Mouse (Mus musculus): ENCODE results near the gene Ogfod1. TPM values are rescaled to one million over a fixed set of nuclear protein-coding genes. Genes with fewer than 3 reads are reported as not detected.

The Ogfod1 gene
- 14.2 and 17.3 TPM in 2 replicates for polyA plus RNA-seq (2014; fragmentation: Nextera tagmentation; extraction: Ambion mirVana)

GRCm38 (mm10) chr8:94036944-94037524, at the start of gene Ogfod1, which contains the start of gene Nudt21:
Ogfod1 (plus strand) TSS chr8:94037198.
Nudt21 (minus strand) TSS chr8:94037031.
- Histone ChIP-seq H3K4me1 (ENCODE audit: insufficient read depth) (peaks cover 7% of the 10 kb centered on the region; the same call in 1 of the 2 replicates), H3K27ac (ENCODE audit: low read depth) (peak within 1 kb of the TSS; percentile 84), H3K4me2 (peak within 1 kb of the TSS; percentile 83), H3K36me3 (ENCODE audit: insufficient read depth) (no peaks in the 10 kb centered on the region), H3K27me3 (ENCODE audit: insufficient read depth, low read length) (no peaks in the 10 kb centered on the region), H3K9me3 (ENCODE audit: low read depth, low read length) (no peaks in the 10 kb centered on the region), H3K9ac (peak within 1 kb of the TSS; percentile 72), H3K4me3 (ENCODE audit: low read depth, low read length) (peak within 1 kb of the TSS; percentile 66)
- DNase-seq: peak; percentile 99
- peak; percentile 99 for ATAC-seq (ENCODE audit: insufficient read depth)
- TF ChIP-seq CTCF (IDR thresholded peaks at IDR 0.05; ENCODE audit: low read depth): no peak
- WGBS: under 1% methylated on average over 40 of the region's 41 CpGs

DNA sequence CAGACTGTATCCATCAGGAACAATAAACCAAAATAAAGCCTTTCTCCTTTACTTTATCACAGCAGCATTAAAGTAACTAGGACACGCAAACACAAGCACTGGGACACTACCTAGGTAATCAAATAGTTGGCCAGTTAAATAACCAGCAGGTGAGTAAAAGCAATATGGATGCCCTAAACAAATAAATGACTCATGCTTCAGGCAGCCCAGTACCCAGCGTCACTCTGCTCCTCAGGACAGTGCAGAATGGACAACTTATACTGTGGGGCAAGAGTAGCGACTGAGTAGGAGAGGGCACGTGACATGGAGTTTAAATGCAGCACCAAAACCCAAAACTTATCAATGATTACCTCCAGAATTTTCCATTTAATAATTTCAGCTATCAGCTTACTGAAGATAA, 47.3 kb upstream of the Ogfod1 start:
- Histone ChIP-seq H3K27me3 (ENCODE audit: insufficient read depth, low read length) (no peaks in the 10 kb centered on the region), H3K9me3 (ENCODE audit: low read depth, low read length) (no peaks in the 10 kb centered on the region), H3K27ac (ENCODE audit: low read depth) (no peak overlapping the region), H3K4me2 (no peak overlapping the region), H3K4me1 (ENCODE audit: insufficient read depth) (no peaks in the 10 kb centered on the region), H3K36me3 (ENCODE audit: insufficient read depth) (peaks cover 41% of the 10 kb centered on the region), H3K9ac (no peak overlapping the region), H3K4me3 (ENCODE audit: low read depth, low read length) (no peak overlapping the region)
- 87% methylated on average over 4 of the region's 4 CpGs for WGBS
- DNase-seq (no peak), ATAC-seq (ENCODE audit: insufficient read depth) (no peak)
- no peak for TF ChIP-seq CTCF (IDR thresholded peaks at IDR 0.05; ENCODE audit: low read depth)

- H3K27me3 ChIP-seq (ENCODE audit: insufficient read depth, low read length): no peaks in the 10 kb centered on the region
- no peak overlapping the region for H3K9ac ChIP-seq
- DNase-seq: no peak
- no peak overlapping the region for H3K4me3 ChIP-seq (ENCODE audit: low read depth, low read length)
- H3K27ac ChIP-seq (ENCODE audit: low read depth): no peak overlapping the region
- H3K4me2 ChIP-seq: no peak overlapping the region
- ATAC-seq (ENCODE audit: insufficient read depth): no peak
- H3K4me1 ChIP-seq (ENCODE audit: insufficient read depth): no peaks in the 10 kb centered on the region
- TF ChIP-seq CTCF (IDR thresholded peaks at IDR 0.05; ENCODE audit: low read depth): no peak
- H3K36me3 ChIP-seq (ENCODE audit: insufficient read depth): peaks cover 57% of the 10 kb centered on the region
- no peaks in the 10 kb centered on the region for H3K9me3 ChIP-seq (ENCODE audit: low read depth, low read length)
- WGBS: 81% methylated on average over 2 of the region's 2 CpGs
Measured at GRCm38 (mm10) chr8:93998961-93999360, 38.0 kb upstream of the Ogfod1 start.

GRCm38 (mm10) chr8:94004139-94004538, 32.9 kb upstream of the Ogfod1 start:
- H3K9ac ChIP-seq: no peak overlapping the region
- no peak for TF ChIP-seq CTCF (IDR thresholded peaks at IDR 0.05; ENCODE audit: low read depth)
- no peak for DNase-seq
- ATAC-seq (ENCODE audit: insufficient read depth): no peak
- H3K4me2 ChIP-seq: no peak overlapping the region
- no peaks in the 10 kb centered on the region for H3K27me3 ChIP-seq (ENCODE audit: insufficient read depth, low read length)
- H3K4me3 ChIP-seq (ENCODE audit: low read depth, low read length): no peak overlapping the region
- WGBS: 87% methylated on average over 9 of the region's 9 CpGs
- H3K36me3 ChIP-seq (ENCODE audit: insufficient read depth): peaks cover 48% of the 10 kb centered on the region
- H3K4me1 ChIP-seq (ENCODE audit: insufficient read depth): peaks cover 3% of the 10 kb centered on the region
- no peaks in the 10 kb centered on the region for H3K9me3 ChIP-seq (ENCODE audit: low read depth, low read length)
- no peak overlapping the region for H3K27ac ChIP-seq (ENCODE audit: low read depth)

- Histone ChIP-seq H3K9ac (no peak overlapping the region; the same call in 1 of the 2 replicates), H3K27ac (ENCODE audit: low read depth) (peak overlapping the region; percentile 30; the same call in 1 of the 2 replicates), H3K4me1 (ENCODE audit: insufficient read depth) (peaks cover 18% of the 10 kb centered on the region), H3K27me3 (ENCODE audit: insufficient read depth, low read length) (no peaks in the 10 kb centered on the region), H3K4me3 (ENCODE audit: low read depth, low read length) (no peak overlapping the region), H3K4me2 (0 out of 2 replicates have a peak overlapping the region, but pooled peaks have one; percentile 12), H3K9me3 (ENCODE audit: low read depth, low read length) (no peaks in the 10 kb centered on the region), H3K36me3 (ENCODE audit: insufficient read depth) (peaks cover 7% of the 10 kb centered on the region; the same call in 1 of the 2 replicates)
- TF ChIP-seq CTCF (IDR thresholded peaks at IDR 0.05; ENCODE audit: low read depth): no peak
- 48% methylated on average over 15 of the region's 15 CpGs for WGBS
- DNase-seq: no peak
- ATAC-seq (ENCODE audit: insufficient read depth): no peak
Measured at GRCm38 (mm10) chr8:94009243-94009845, 27.7 kb upstream of the Ogfod1 start.

DNA sequence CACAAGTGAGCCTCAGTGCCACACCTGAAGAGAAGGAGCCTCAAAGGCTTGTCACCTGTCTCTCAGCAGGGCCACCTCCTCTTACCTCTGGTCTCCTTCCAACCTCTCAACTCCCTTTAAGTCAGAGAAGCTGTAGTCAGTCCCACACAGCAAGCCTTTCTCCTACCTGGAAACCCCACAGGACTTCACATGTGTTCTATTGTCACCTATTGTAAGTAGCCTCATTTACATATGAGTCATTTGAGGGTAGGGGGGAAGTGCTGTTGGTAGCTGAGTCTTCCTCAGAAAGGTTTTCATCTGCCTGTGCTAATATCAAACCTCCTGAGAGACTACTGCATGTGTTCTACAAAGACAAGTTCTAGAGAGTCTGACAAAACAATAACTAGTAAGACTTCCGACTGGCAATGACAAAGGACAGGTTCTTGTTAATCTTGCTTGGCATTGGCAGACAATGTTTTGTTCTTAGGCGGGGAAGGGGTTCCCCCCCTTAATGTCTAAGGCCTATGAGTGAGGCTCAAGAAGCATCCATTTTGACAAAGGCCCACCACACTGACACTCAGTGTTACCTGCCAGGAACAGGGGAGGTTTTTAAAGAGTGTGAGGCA, 26.8 kb upstream of the Ogfod1 start:
- 64% methylated on average over 2 of the region's 2 CpGs for WGBS

More for the DNA sequence above, 26.8 kb upstream of the Ogfod1 start:
- H3K27me3 ChIP-seq (ENCODE audit: insufficient read depth, low read length): no peaks in the 10 kb centered on the region
- H3K27ac ChIP-seq (ENCODE audit: low read depth): no peak overlapping the region
- H3K4me1 ChIP-seq (ENCODE audit: insufficient read depth): peaks cover 18% of the 10 kb centered on the region
- TF ChIP-seq CTCF (IDR thresholded peaks at IDR 0.05; ENCODE audit: low read depth): no peak
- no peaks in the 10 kb centered on the region for H3K9me3 ChIP-seq (ENCODE audit: low read depth, low read length)
- no peak overlapping the region for H3K9ac ChIP-seq
- DNase-seq (no peak), ATAC-seq (ENCODE audit: insufficient read depth) (no peak)
- peak overlapping the region; percentile 93 for H3K4me2 ChIP-seq
- peak overlapping the region; percentile 94; the same call in 1 of the 2 replicates for H3K4me3 ChIP-seq (ENCODE audit: low read depth, low read length)
- 0 out of 2 replicates have a peak, but pooled peaks cover 9% of the 10 kb centered on the region for H3K36me3 ChIP-seq (ENCODE audit: insufficient read depth)

All from lung, embryonic 14.5 days (tissue).